Mouse (Mus musculus) spleen, adult 12 weeks (tissue): ENCODE results near the gene Galk1.
"Not testable (repeated sequence)": the region's sequence is repeated elsewhere in the genome, so short reads cannot be mapped to it uniquely, and the experiment has no call there.

Source experiments
- DNase-seq: peaks from one replicate; pipeline ENCODE4 v3.0.0; 2022; ENCODE audit warnings: low spot score

Gene Galk1

GRCm38 (mm10) chr11:116030088-116030897 lies 17.8 kb upstream of the Galk1 start, which contains the start of gene Unk:
Unk (plus strand) TSS chr11:116030322.
- DNase-seq: peak; percentile 90

- DNase-seq: no peak
Measured at GRCm38 (mm10) chr11:116029086-116029865, 16.8 kb upstream of the Galk1 start.

- no peak for DNase-seq
Measured at GRCm38 (mm10) chr11:116028177-116028865, 15.8 kb upstream of the Galk1 start.

GRCm38 (mm10) chr11:116027756-116028155 lies 15.2 kb upstream of the Galk1 start, which contains the start of gene H3f3b:
H3f3b (minus strand) TSS chr11:116027962.
- DNase-seq: no peak

- DNase-seq: no peak
Measured at GRCm38 (mm10) chr11:116025056-116025845, 12.7 kb upstream of the Galk1 start.

GRCm38 (mm10) chr11:116024356-116024808 lies 11.9 kb upstream of the Galk1 start:
- DNase-seq: peak; percentile 95

- DNase-seq: peak; percentile 80
Measured at GRCm38 (mm10) chr11:116023771-116024355, 11.3 kb upstream of the Galk1 start.

GRCm38 (mm10) chr11:116023074-116023770 lies 10.7 kb upstream of the Galk1 start:
- not testable (repeated sequence) for DNase-seq

GRCm38 (mm10) chr11:116022256-116022780 lies 9.8 kb upstream of the Galk1 start:
- DNase-seq: no peak

GRCm38 (mm10) chr11:116021328-116022220 lies 9.1 kb upstream of the Galk1 start:
- DNase-seq: no peak

- no peak for DNase-seq
Measured at GRCm38 (mm10) chr11:116020519-116020922, 8.0 kb upstream of the Galk1 start.

GRCm38 (mm10) chr11:116019976-116020411 lies 7.5 kb upstream of the Galk1 start:
- no peak for DNase-seq

GRCm38 (mm10) chr11:116019360-116019791 lies 6.9 kb upstream of the Galk1 start:
- DNase-seq: no peak

- not testable (repeated sequence) for DNase-seq
Measured at GRCm38 (mm10) chr11:116018867-116019266, 6.3 kb upstream of the Galk1 start.

GRCm38 (mm10) chr11:116018106-116018505 lies 5.6 kb upstream of the Galk1 start:
- no peak for DNase-seq

GRCm38 (mm10) chr11:116014821-116015220 lies 2.3 kb upstream of the Galk1 start:
- no peak for DNase-seq

GRCm38 (mm10) chr11:116011529-116012261 lies 824 bp downstream of the Galk1 start:
- no peak for DNase-seq

- no peak for DNase-seq
Measured at GRCm38 (mm10) chr11:116010948-116011347, 1.6 kb downstream of the Galk1 start.
